Mouse (Mus musculus): ENCODE measurements around the gene Nr1h3. TPM values are rescaled to one million over a fixed set of nuclear protein-coding genes. Genes with fewer than 3 reads are reported as not detected.
A peak's percentile ranks its signal among the peaks of the same experiment; 100 is the strongest.

The Nr1h3 gene
- polyA plus RNA-seq, 1 experiment = 8.8 TPM

DNA sequence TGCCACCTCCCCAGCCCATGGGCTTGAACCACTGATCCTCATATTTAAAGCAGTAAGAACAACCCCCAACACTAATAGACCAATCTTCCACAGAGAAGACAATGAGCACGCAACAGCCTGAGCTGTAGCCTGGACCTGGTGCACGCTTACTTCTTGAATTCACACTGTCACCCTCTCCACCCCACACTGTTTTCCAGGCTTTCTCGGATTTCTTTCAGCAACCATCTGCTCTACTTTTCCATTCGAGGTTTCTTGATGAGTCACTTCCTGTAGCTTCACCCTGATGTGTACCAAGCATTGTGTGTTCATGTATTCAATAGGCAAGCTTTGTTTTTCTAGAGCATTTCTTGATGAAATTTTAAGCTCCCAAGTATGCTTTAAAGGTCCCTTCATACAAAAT is 15.2 kb downstream of the Nr1h3 start:
- peak; percentile 67 to 79 for DNase-seq (ENCODE audit: extremely low spot score in 1 of 2, low spot score in 1 of 2)

DNA sequence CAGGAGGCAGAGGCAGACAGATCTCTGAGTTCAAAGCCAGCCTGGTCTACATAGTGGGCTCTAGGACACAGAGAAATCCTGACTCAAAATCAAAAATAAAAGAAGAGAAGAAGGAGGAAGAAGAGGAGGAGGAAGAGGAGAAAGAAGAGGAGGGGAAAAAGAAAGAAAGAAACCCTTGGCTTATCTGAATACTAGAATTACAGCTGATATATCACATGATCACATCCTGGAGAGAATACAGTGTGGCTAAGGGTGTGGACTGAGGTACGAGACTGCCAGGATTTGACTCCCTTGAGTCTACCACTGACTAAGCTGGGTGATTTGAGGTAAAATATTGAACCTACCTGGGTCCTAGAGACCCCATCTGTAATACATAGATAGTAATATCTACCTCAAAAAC is 16.4 kb downstream of the Nr1h3 start:
- DNase-seq (ENCODE audit: extremely low spot score in 1 of 2, low spot score in 1 of 2) = no peak

- no peak for DNase-seq (ENCODE audit: extremely low spot score in 1 of 2, low spot score in 1 of 2)
Observed at GRCm38 (mm10) chr2:91183711-91184405, 18.8 kb downstream of the Nr1h3 start, which contains the start of gene Madd. TSS of gene Madd (minus strand) at chr2:91183837.

DNA sequence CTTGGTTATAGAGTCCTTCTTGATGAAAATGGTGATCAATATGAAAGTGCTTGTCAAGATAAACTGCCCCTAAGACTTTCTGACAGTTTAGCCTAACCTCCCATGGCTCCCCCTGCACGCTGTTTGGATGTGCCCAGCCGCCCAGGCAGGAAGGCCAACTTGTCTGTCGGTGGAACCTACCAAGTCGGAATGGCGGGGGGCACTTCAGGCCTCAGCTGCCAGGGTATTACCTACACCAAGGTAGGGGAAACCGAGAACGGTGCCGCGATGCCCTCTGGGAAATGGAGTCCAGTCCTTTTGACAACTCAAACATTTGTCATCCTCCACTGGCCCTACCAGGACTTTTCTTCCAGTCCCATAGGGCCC is 19.5 kb downstream of the Nr1h3 start:
- peak; percentile 96 to 99 for DNase-seq (ENCODE audit: extremely low spot score in 1 of 2, low spot score in 1 of 2)

DNA sequence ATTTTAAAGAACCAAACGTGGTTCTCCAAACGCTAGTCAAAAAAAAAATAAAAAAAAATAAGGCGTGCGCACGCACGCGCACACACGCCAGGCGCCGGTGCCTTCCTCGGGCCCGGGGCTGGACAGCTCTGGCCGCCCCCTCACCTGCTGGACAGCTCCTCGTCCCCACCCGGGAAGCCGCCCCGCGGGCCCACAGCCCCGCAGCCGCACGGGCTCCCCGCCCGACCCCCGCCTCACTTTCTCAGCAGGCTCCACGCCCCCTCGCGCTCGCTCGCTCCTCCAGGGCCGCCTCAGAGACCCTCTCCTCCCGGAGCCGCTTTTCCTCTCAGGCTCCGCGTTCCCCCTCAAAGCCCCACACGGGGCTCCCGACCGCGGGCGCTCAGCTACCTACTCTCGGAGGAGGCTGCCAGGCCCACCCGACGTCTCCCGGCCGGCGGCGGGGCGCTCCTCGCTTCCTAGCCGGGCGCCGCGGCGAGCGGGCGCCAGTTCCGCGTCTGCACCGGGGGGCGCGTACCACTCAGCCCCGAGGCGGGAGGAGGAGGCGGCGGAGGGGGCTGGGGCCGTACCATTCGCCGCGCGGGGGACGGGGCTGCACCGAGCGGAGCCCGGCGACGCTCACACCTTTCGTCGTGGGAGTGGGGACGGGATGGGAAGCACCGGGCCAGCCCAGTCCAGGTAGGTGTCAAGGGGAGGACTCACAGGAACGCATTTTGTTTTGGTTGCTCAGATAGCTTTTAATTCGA is 20.1 kb downstream of the Nr1h3 start:
- peak; percentile 63 to 90 for DNase-seq (ENCODE audit: extremely low spot score in 1 of 2, low spot score in 1 of 2)

GRCm38 (mm10) chr2:91182016-91182404 is 20.6 kb downstream of the Nr1h3 start:
- peak in 1 of 2 experiments; percentile 50 for DNase-seq (ENCODE audit: extremely low spot score in 1 of 2, low spot score in 1 of 2)

DNA sequence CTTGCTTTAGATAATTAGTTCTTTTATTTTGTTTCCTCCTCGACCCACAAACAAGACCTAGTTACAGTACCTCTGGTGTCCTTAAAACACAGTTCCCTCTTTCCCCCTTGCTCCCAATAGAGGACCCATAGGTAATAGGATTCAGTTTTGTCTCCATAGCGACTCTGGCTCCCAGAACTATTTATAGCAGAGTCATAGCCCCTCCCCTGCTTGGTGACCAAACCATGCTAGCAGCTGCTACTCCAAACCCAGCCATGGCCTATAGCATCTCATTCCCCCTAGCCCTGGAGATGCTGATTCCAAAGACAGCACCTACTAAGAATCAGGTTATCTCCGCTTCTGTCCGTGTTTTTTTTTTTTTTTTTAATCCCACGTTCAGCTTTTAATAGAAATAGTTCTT is 21.9 kb downstream of the Nr1h3 start:
- DNase-seq (ENCODE audit: extremely low spot score in 1 of 2, low spot score in 1 of 2) = no peak

- no peak for DNase-seq (ENCODE audit: extremely low spot score in 1 of 2, low spot score in 1 of 2)
Observed at GRCm38 (mm10) chr2:91179825-91180224, 22.8 kb downstream of the Nr1h3 start.

DNA sequence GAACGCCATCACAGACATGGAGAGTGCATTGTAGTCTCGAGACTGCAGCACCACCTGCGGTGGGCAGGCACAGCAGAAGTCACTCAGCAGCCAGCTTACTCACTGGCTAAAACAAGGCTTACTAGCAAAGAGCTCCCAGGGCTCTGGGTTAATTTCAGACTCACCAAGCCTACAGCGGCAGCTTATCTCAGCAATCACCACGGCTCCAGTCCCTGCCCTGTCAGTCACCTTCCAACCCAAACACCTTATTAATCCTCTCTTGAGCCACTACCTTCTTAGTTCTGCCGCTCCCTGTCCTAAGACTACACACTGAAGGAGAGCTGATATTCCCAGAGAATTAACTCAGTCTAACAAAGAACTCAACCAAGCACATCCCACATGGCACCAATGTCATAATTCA is 26.4 kb downstream of the Nr1h3 start:
- no peak for DNase-seq (ENCODE audit: extremely low spot score in 1 of 2, low spot score in 1 of 2)

- DNase-seq (ENCODE audit: extremely low spot score in 1 of 2, low spot score in 1 of 2) = no peak
Observed at GRCm38 (mm10) chr2:91175490-91175889, 27.1 kb downstream of the Nr1h3 start.

GRCm38 (mm10) chr2:91169587-91170322 is 32.9 kb downstream of the Nr1h3 start:
- no peak for DNase-seq (ENCODE audit: extremely low spot score in 1 of 2, low spot score in 1 of 2)

- no peak for DNase-seq (ENCODE audit: extremely low spot score in 1 of 2, low spot score in 1 of 2)
Observed at GRCm38 (mm10) chr2:91167629-91168028, 35.0 kb downstream of the Nr1h3 start.

GRCm38 (mm10) chr2:91164991-91165390 is 37.6 kb downstream of the Nr1h3 start:
- peak in 1 of 2 experiments; percentile 15 for DNase-seq (ENCODE audit: extremely low spot score in 1 of 2, low spot score in 1 of 2)

GRCm38 (mm10) chr2:91163532-91163931 is 39.1 kb downstream of the Nr1h3 start:
- no peak for DNase-seq (ENCODE audit: extremely low spot score in 1 of 2, low spot score in 1 of 2)

DNA sequence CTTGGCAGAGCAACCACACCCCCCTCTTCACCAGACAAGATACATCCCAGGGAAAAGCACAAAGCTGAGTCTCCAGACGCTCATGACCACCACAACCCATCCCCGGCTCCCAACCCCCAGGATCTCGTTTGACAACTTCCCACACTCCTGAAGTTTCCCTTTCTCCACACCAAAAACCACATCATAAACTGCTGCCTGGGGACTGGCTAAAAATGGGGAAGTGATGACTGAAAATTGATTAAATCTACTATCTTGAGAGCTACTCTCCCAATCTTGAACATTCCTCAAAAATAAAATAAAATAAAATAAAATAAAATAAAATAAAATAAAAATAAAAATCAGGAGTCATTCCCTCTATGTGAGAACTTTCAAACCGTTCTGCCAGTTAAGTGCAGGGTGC is 39.7 kb downstream of the Nr1h3 start:
- no peak for DNase-seq (ENCODE audit: extremely low spot score in 1 of 2, low spot score in 1 of 2)

DNA sequence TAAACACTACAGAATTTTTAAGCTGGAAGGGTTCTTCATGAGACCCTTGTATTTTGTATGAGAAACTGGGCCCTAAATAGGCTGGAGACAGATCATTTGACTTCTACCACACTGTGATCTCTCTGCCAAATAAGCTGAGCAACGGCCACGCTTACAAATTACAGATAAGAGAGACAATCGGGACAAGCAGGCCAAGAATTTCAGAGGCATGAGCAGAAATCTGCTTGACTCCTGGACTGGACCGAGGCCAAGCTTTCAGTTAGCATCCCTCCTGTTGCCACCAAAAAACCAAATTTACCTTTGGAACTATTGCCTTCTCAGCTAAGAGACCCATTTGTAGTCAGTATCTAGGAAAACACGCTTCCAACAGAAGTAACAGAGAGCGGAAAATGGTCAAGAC is 42.0 kb downstream of the Nr1h3 start:
- DNase-seq (ENCODE audit: extremely low spot score in 1 of 2, low spot score in 1 of 2) = no peak

- DNase-seq (ENCODE audit: extremely low spot score in 1 of 2, low spot score in 1 of 2) = no peak
Observed at GRCm38 (mm10) chr2:91157002-91157752, 45.5 kb downstream of the Nr1h3 start.

DNA sequence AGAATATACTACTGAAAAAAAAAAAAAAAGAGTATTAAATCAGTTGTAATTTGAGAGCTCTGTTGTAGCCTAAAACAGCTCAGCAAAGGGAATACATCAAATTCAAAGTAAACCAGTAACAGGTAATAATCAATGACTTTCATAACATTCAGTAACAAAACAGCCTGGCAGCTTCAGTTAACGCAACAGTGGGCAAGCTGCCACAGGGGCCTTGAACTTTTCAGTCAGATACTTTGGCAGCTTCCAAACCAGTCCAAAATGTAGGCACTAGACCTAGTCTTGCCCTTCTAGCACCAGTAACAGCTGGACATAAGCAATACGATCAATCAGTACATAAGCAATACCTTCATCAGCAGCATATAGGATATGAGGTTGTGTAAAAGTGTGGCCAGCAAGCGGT is 48.5 kb downstream of the Nr1h3 start:
- no peak for DNase-seq (ENCODE audit: extremely low spot score in 1 of 2, low spot score in 1 of 2)

GRCm38 (mm10) chr2:91152885-91153377 is 49.7 kb downstream of the Nr1h3 start:
- DNase-seq (ENCODE audit: extremely low spot score in 1 of 2, low spot score in 1 of 2) = no peak

- DNase-seq (ENCODE audit: extremely low spot score in 1 of 2, low spot score in 1 of 2) = no peak
Observed at GRCm38 (mm10) chr2:91151331-91151730, 51.3 kb downstream of the Nr1h3 start.

- DNase-seq (ENCODE audit: extremely low spot score in 1 of 2, low spot score in 1 of 2) = no peak
Observed at GRCm38 (mm10) chr2:91148101-91148500, 54.5 kb downstream of the Nr1h3 start.

All from frontal cortex, adult 2 months (tissue).